Mouse (Mus musculus) G1E (cell line): ENCODE results near the gene Srp54c.

Source experiments
- CTCF ChIP-seq: IDR thresholded peaks from 2 replicates; pipeline ENCODE4 v1.5.1; 2012; ENCODE audit warnings: low read depth, low read length, inconsistent platforms, mixed read lengths
- GATA1 ChIP-seq: IDR thresholded peaks from 2 replicates; pipeline ENCODE4 v1.6.1; 2012; ENCODE audit warnings: borderline replicate concordance, low read length, inconsistent platforms, mixed read lengths
- POLR2AphosphoS5 ChIP-seq: IDR thresholded peaks from 2 replicates; pipeline ENCODE4 v1.6.1; 2012; ENCODE audit warnings: low read depth, low read length, inconsistent platforms; ENCODE audit not compliant: insufficient replicate concordance

GRCm38 (mm10) chr12:55306371-55306770 lies 76.4 kb downstream of the Srp54c start:
- TF ChIP-seq CTCF: no peak
- TF ChIP-seq POLR2AphosphoS5: no peak
- TF ChIP-seq GATA1: no peak
